Mouse (Mus musculus): ENCODE results near the gene Hist2h2ab.
"Not testable (repeated sequence)": the region's sequence is repeated elsewhere in the genome, so short reads cannot be mapped to it uniquely, and the experiment has no call there.

Hist2h2ab gene

GRCm38 (mm10) chr3:96219661-96220130, at the start of gene Hist2h2ab, which contains the start of gene Bola1:
TSS of gene Hist2h2ab (plus strand) at chr3:96219865.
TSS of gene Bola1 (minus strand) at chr3:96219709.
- DNase-seq (ENCODE audit: low spot score) = peak; percentile 83

GRCm38 (mm10) chr3:96170276-96170675, 49.4 kb upstream of the Hist2h2ab start:
- no peak for DNase-seq (ENCODE audit: low spot score)

GRCm38 (mm10) chr3:96170976-96171545, 48.6 kb upstream of the Hist2h2ab start:
- DNase-seq (ENCODE audit: low spot score) = no peak

GRCm38 (mm10) chr3:96171583-96172196, 48.0 kb upstream of the Hist2h2ab start:
- no peak for DNase-seq (ENCODE audit: low spot score)

- peak; percentile 70 for DNase-seq (ENCODE audit: low spot score)
These were observed 47.2 kb upstream of the Hist2h2ab start, which contains the start of gene Sf3b4 for GRCm38 (mm10) chr3:96172197-96173178. TSS of gene Sf3b4 (plus strand) at chr3:96172332.

GRCm38 (mm10) chr3:96173185-96173584, 46.5 kb upstream of the Hist2h2ab start:
- no peak for DNase-seq (ENCODE audit: low spot score)

- not testable (repeated sequence) for DNase-seq (ENCODE audit: low spot score)
These were observed 45.6 kb upstream of the Hist2h2ab start for GRCm38 (mm10) chr3:96174042-96174441.

- no peak for DNase-seq (ENCODE audit: low spot score)
These were observed 44.4 kb upstream of the Hist2h2ab start for GRCm38 (mm10) chr3:96175251-96175650.

GRCm38 (mm10) chr3:96178427-96178826, 41.2 kb upstream of the Hist2h2ab start:
- DNase-seq (ENCODE audit: low spot score) = no peak

- no peak for DNase-seq (ENCODE audit: low spot score)
These were observed 40.8 kb upstream of the Hist2h2ab start for GRCm38 (mm10) chr3:96178902-96179301.

- DNase-seq (ENCODE audit: low spot score) = no peak
These were observed 40.1 kb upstream of the Hist2h2ab start for GRCm38 (mm10) chr3:96179531-96179930.

GRCm38 (mm10) chr3:96180727-96181477, 38.8 kb upstream of the Hist2h2ab start, which contains the start of gene Sv2a:
TSS of gene Sv2a (plus strand) at chr3:96181151.
- DNase-seq (ENCODE audit: low spot score) = peak; percentile 60

GRCm38 (mm10) chr3:96181510-96182381, 37.9 kb upstream of the Hist2h2ab start:
- DNase-seq (ENCODE audit: low spot score) = no peak

- no peak for DNase-seq (ENCODE audit: low spot score)
These were observed 37.3 kb upstream of the Hist2h2ab start for GRCm38 (mm10) chr3:96182382-96182776.

- DNase-seq (ENCODE audit: low spot score) = no peak
These were observed 26.7 kb upstream of the Hist2h2ab start for GRCm38 (mm10) chr3:96192977-96193376.

- no peak for DNase-seq (ENCODE audit: low spot score)
These were observed 24.7 kb upstream of the Hist2h2ab start for GRCm38 (mm10) chr3:96194966-96195365.

- DNase-seq (ENCODE audit: low spot score) = no peak
These were observed 23.9 kb upstream of the Hist2h2ab start for GRCm38 (mm10) chr3:96195616-96196313.

- no peak for DNase-seq (ENCODE audit: low spot score)
These were observed 23.1 kb upstream of the Hist2h2ab start for GRCm38 (mm10) chr3:96196437-96197128.

- peak; percentile 86 for DNase-seq (ENCODE audit: low spot score)
These were observed 22.4 kb upstream of the Hist2h2ab start for GRCm38 (mm10) chr3:96197129-96197749.

All from left cerebral cortex, adult 11 months (tissue).